Mouse (Mus musculus) lung, adult 2 months (tissue): ENCODE data around the gene Casz1.

Experiments used
- CTCF ChIP-seq: fragments of 200-500 bp; IDR thresholded peaks from 2 replicates; pipeline ENCODE4 v1.5.1; 2011; ENCODE audit warnings: mild to moderate bottlenecking, low read length, control low read depth; ENCODE audit not compliant: insufficient read depth
- POLR2A ChIP-seq: fragments of 200-500 bp; IDR thresholded peaks from 2 replicates; pipeline ENCODE4 v1.6.1; 2011; ENCODE audit warnings: low read depth, mild to moderate bottlenecking, control low read depth, low read length, borderline replicate concordance; ENCODE audit errors: extremely low read depth

DNA sequence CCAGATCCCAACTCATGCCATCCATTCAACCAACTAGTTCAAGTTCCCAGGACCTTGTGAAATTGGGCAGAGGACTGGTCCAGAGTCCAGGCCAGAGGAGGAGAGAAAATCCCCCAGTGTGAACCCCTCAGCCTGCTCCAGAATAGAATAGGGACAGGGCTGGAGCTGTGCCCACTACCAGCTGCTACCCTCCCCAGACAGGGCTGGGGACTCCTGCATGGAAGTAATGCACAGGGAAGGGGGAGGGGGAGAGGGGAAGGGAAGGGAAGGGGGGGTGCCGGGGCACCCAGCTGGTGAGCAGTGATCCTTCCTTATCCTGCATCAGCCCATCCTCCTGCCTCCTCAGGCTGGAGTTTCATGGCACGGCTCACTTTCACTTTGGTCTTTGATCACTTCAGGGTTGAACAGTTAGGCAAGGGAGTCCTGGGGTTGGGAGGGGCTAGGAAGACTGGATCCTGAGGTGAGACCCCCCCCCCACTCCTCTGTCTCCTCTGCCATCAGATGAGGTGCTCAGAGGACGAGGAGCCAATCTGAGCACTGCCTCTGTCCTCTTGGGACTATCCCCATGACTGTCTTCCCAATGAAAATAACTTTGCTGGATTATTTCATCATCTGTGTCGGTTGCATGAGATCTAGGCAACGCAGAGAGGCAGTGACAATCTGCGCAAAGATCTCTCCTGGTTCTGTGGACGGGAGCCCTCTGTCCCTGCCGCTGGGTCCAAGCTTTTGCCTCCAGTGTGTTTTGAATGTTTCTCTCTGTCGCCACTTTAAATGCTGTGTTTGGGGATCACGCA is 28.6 kb upstream of the Casz1 start:
- no peak for TF ChIP-seq CTCF
- TF ChIP-seq POLR2A = no peak
